Mouse (Mus musculus) limb, embryonic 13.5 days (tissue): ENCODE data around the gene Pank1. TPM values are rescaled to one million over a fixed set of nuclear protein-coding genes. Genes with fewer than 3 reads are reported as not detected.

ENCODE experiments used
- ATAC-seq: fragments of 200-750 bp; cut with Nextera tagmentation; 2 replicates; pipeline ENCODE4 v1.8.0; 2017; ENCODE audit warnings: low read depth, moderate number of reproducible peaks, moderate TSS enrichment; ENCODE audit not compliant: low FRiP score
- H3K27ac ChIP-seq: fragments of 300-500 bp; sonication (generic); 2 replicates; pipeline ENCODE4 v1.5.1; 2015; ENCODE audit warnings: inconsistent platforms, mild to moderate bottlenecking, moderate library complexity
- H3K27me3 ChIP-seq: fragments of 300-500 bp; sonication (generic); 2 replicates; pipeline ENCODE4 v1.6.1; 2015; ENCODE audit warnings: mild to moderate bottlenecking, inconsistent platforms
- H3K36me3 ChIP-seq: fragments of 300-500 bp; sonication (generic); 2 replicates; pipeline ENCODE4 v1.6.1; 2015; ENCODE audit warnings: inconsistent platforms, mild to moderate bottlenecking, moderate library complexity
- H3K4me1 ChIP-seq: fragments of 300-500 bp; sonication (generic); 2 replicates; pipeline ENCODE4 v1.6.1; 2015; ENCODE audit warnings: inconsistent platforms
- H3K4me2 ChIP-seq: fragments of 300-500 bp; sonication (generic); replicated peaks from 2 replicates; pipeline ENCODE4 v1.6.1; 2015; ENCODE audit warnings: inconsistent platforms, mild to moderate bottlenecking, moderate library complexity
- H3K4me3 ChIP-seq: fragments of 300-500 bp; sonication (generic); 2 replicates; pipeline ENCODE4 v1.5.1; 2015; ENCODE audit warnings: moderate library complexity, mild to moderate bottlenecking, inconsistent platforms
- H3K9ac ChIP-seq: fragments of 300-500 bp; sonication (generic); 2 replicates; pipeline ENCODE4 v1.6.1; 2015; ENCODE audit warnings: mild to moderate bottlenecking, inconsistent platforms
- H3K9me3 ChIP-seq: fragments of 300-500 bp; sonication (generic); 2 replicates; pipeline ENCODE4 v1.6.1; 2016; ENCODE audit warnings: inconsistent platforms
- WGBS: fragments of 180-500 bp; shearing (Covaris S2); methylation state at CpG from one replicate; pipeline ENCODE4 v1.1.7; 2015; 5-methylcytosine and 5-hydroxymethylcytosine counted together
- polyA plus RNA-seq: library from polyadenylated mRNA; unstranded; fragments of >200 nt; fragmentation: Nextera tagmentation; extraction: Ambion mirVana; gene quantifications from 2 replicates; pipeline ENCODE4 v1.2.1, GENCODE M21; 2015

Gene Pank1
- polyA plus RNA-seq, 1 experiment from 2014 or later = 7.4 TPM

DNA sequence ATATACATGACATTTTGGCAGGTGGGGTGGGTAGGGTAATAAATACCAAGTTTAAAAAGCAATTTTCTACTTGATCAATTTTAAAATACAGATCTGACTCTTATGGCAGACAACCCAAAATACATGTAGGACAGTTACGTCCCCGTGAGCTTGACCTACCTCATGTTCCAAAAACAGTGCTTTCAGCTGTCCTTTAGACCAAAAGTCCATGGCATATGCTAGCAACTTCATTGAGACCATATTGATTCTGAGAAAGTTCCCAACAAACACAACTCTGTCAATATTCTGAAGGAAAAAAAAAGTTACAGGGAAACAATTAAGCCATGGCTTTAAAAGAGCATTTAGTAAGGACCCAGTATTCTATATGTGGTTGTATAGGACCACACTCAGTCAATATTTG is 65.7 kb downstream of the Pank1 start:
- ATAC-seq = no peak
- no peak overlapping the region for H3K27ac ChIP-seq
- peaks cover 3% of the 10 kb centered on the region; the same call in 1 of the 2 replicates for H3K36me3 ChIP-seq
- H3K4me2 ChIP-seq = no peak overlapping the region
- H3K4me1 ChIP-seq = no peaks in the 10 kb centered on the region; the same call in 1 of the 2 replicates
- H3K9me3 ChIP-seq = no peaks in the 10 kb centered on the region
- no peak overlapping the region for H3K4me3 ChIP-seq
- WGBS = 96% methylated on average over 2 of the region's 2 CpGs
- no peak overlapping the region for H3K9ac ChIP-seq
- no peaks in the 10 kb centered on the region for H3K27me3 ChIP-seq

DNA sequence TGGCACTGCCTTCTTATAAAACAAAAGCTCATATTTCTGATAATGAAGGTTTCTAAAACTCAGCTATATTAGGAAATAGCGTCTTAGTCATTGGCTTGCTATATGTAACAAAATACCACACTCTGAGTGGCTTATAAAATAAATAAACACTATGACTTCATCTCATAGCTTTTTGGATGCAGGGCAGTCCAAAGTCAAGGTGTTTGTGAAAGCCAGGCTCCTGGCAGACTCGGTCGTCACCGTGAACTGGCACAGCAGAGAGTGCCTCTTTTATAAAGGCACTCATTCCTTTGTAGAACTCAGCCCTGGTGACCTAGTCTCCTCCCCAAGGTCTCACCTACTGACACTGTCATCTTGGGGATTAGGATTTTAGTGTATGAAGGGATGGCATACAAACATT is 66.5 kb downstream of the Pank1 start:
- 76% methylated on average over 4 of the region's 4 CpGs for WGBS

DNA sequence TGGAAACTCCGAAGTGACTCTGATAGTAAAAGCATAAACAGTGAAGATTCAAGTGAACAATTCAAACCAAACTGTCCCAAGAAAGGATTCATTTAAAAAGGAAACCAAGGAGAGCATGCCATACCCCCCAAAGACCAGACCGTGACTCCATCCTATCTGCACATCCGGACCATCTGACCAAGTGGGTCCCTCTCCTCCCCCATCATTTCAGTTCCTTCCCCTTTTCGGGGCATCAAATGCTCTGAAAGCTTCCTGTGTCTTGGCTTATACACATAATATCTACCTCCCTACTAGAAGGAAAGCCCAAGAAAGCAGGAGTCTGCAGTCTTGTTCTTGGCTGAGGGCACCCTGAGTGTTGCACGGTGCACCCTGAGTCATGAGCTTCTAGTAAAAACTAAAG is 72.1 kb downstream of the Pank1 start:
- no peak overlapping the region for H3K9ac ChIP-seq
- H3K27ac ChIP-seq = no peak overlapping the region
- no peak overlapping the region for H3K4me3 ChIP-seq
- WGBS = 85% methylated on average over 5 of the region's 5 CpGs
- H3K27me3 ChIP-seq = no peaks in the 10 kb centered on the region
- H3K4me2 ChIP-seq = no peak overlapping the region
- H3K4me1 ChIP-seq = no peaks in the 10 kb centered on the region
- no peaks in the 10 kb centered on the region for H3K9me3 ChIP-seq
- H3K36me3 ChIP-seq = peaks cover 3% of the 10 kb centered on the region; the same call in 1 of the 2 replicates
- no peak for ATAC-seq

More for the DNA sequence above, 66.5 kb downstream of the Pank1 start:
- H3K36me3 ChIP-seq = peaks cover 3% of the 10 kb centered on the region; the same call in 1 of the 2 replicates
- H3K27ac ChIP-seq = no peak overlapping the region
- no peak overlapping the region for H3K4me3 ChIP-seq
- ATAC-seq = no peak
- no peaks in the 10 kb centered on the region for H3K9me3 ChIP-seq
- no peaks in the 10 kb centered on the region; the same call in 1 of the 2 replicates for H3K4me1 ChIP-seq
- H3K9ac ChIP-seq = no peak overlapping the region
- no peak overlapping the region for H3K4me2 ChIP-seq
- H3K27me3 ChIP-seq = no peaks in the 10 kb centered on the region

DNA sequence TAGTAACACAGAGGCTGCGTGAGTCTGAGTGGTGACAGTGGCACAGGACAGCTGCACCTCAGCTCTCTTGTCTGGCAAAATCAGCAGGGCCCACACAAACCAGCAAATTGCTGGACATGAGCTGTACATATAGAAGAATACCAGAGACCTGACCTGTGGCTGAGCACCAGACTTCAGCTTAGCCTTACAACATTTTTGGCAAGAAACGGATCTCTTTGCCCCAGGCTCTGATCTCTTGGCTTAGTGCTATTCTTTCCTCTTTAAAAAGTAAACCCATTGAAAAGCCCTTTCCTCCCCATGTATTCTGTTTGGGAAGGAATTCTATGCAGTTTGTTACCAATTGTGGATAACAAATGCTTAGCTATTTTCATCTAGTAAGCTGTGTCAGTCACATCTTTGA is 74.2 kb downstream of the Pank1 start:
- WGBS = 86% methylated on average over 2 of the region's 2 CpGs
- no peaks in the 10 kb centered on the region for H3K9me3 ChIP-seq

DNA sequence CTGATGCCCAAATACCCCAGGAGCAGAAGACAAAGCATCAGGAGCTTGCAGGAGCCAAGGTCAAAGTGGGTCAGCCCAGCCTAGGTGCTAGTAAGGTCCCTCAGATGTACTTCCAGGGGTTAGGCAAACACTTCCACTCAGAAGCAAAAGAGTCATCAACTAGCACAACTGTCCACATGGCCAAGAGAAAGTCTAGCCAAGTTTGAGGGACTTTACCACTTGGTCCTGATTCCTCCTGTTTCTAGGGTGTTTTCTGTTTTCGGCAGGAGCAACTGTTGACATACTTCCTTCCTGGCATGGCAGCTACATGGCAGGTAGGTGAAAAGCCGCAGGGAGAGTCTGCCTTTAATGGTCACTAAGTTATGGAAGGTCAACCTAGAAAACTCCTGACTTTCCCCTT is 74.7 kb downstream of the Pank1 start:
- Histone ChIP-seq H3K4me3 (no peak overlapping the region), H3K9me3 (no peaks in the 10 kb centered on the region), H3K36me3 (no peaks in the 10 kb centered on the region), H3K27me3 (no peaks in the 10 kb centered on the region), H3K4me1 (no peaks in the 10 kb centered on the region), H3K4me2 (no peak overlapping the region), H3K27ac (no peak overlapping the region), H3K9ac (no peak overlapping the region)
- ATAC-seq = no peak
- WGBS = 91% methylated on average over 2 of the region's 2 CpGs

More for the DNA sequence above, 74.2 kb downstream of the Pank1 start:
- H3K4me3 ChIP-seq = no peak overlapping the region
- ATAC-seq = no peak
- no peak overlapping the region for H3K9ac ChIP-seq
- no peaks in the 10 kb centered on the region for H3K36me3 ChIP-seq
- no peaks in the 10 kb centered on the region for H3K27me3 ChIP-seq
- H3K4me1 ChIP-seq = no peaks in the 10 kb centered on the region
- no peak overlapping the region for H3K27ac ChIP-seq
- no peak overlapping the region for H3K4me2 ChIP-seq

DNA sequence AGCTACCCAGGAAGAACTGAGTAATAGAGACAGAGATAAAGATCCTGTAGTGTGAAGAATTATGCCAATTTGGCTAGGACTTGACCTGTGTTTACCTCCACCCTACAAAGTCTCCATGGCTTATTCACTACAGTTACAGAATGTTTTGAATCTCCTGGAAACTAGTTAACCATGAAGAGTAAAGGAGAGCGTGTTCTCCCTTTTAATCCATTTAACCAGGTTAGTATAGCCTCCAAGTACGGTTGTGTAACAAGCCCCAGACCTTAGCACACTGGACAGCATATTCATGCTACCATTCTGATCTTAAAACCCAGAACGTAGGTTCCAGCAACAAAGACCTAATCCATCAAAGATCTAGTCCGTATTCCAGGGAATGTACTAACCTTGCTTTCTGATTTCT is 75.9 kb downstream of the Pank1 start:
- Histone ChIP-seq H3K27me3 (no peaks in the 10 kb centered on the region), H3K4me3 (no peak overlapping the region), H3K27ac (no peak overlapping the region), H3K4me1 (no peaks in the 10 kb centered on the region), H3K9me3 (no peaks in the 10 kb centered on the region), H3K36me3 (no peaks in the 10 kb centered on the region), H3K4me2 (no peak overlapping the region), H3K9ac (no peak overlapping the region)
- WGBS = 88% methylated on average over 4 of the region's 4 CpGs
- no peak for ATAC-seq

GRCm38 (mm10) chr19:34799644-34800267 is 79.5 kb downstream of the Pank1 start:
- H3K9ac ChIP-seq = no peak overlapping the region
- no peak overlapping the region for H3K27ac ChIP-seq
- no peak overlapping the region for H3K4me3 ChIP-seq
- WGBS = 71% methylated on average over 6 of the region's 6 CpGs
- no peaks in the 10 kb centered on the region for H3K9me3 ChIP-seq
- no peak for ATAC-seq
- no peaks in the 10 kb centered on the region for H3K27me3 ChIP-seq
- no peak overlapping the region for H3K4me2 ChIP-seq
- H3K4me1 ChIP-seq = no peaks in the 10 kb centered on the region
- H3K36me3 ChIP-seq = no peaks in the 10 kb centered on the region

- Histone ChIP-seq H3K9ac (no peak overlapping the region), H3K27me3 (no peaks in the 10 kb centered on the region), H3K4me1 (no peaks in the 10 kb centered on the region), H3K9me3 (no peaks in the 10 kb centered on the region), H3K27ac (no peak overlapping the region), H3K4me2 (no peak overlapping the region), H3K4me3 (no peak overlapping the region), H3K36me3 (no peaks in the 10 kb centered on the region)
- WGBS = 79% methylated on average over 4 of the region's 4 CpGs
- ATAC-seq = no peak
Observed at GRCm38 (mm10) chr19:34796396-34796795, 82.9 kb downstream of the Pank1 start.

- H3K4me1 ChIP-seq = no peaks in the 10 kb centered on the region
- ATAC-seq = no peak
- no peak overlapping the region for H3K9ac ChIP-seq
- 0 out of 2 replicates have a peak, but pooled peaks cover 3% of the 10 kb centered on the region for H3K9me3 ChIP-seq
- no peak overlapping the region for H3K4me3 ChIP-seq
- no peaks in the 10 kb centered on the region for H3K36me3 ChIP-seq
- WGBS = 81% methylated on average over 2 of the region's 2 CpGs
- no peaks in the 10 kb centered on the region for H3K27me3 ChIP-seq
- no peak overlapping the region for H3K27ac ChIP-seq
- no peak overlapping the region for H3K4me2 ChIP-seq
Observed at GRCm38 (mm10) chr19:34782491-34782890, 96.8 kb downstream of the Pank1 start.

DNA sequence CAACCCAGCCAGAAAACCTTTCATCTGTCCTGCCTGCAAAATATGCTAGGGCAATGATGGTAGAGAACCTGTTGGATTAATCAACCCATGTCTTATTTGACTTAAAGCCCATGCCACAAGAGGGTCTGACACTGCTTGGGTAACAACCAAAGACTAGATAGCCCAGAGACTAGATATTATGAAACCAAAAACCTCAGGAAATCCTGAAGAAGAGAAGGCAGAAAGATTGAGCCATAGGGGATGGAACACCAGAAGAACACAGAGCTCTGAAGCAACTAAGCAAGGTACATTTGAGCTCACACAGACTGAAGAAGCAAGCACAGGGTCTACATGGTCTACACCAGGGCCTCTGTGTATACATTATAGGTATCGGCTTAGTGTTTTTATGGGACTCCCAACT is 100.3 kb downstream of the Pank1 start:
- 0 out of 2 replicates have a peak, but pooled peaks cover 3% of the 10 kb centered on the region for H3K9me3 ChIP-seq
- no peaks in the 10 kb centered on the region for H3K4me1 ChIP-seq
- WGBS = 68% methylated on average over 1 of the region's 1 CpGs
- ATAC-seq = no peak
- no peak overlapping the region for H3K9ac ChIP-seq
- H3K4me2 ChIP-seq = no peak overlapping the region
- no peaks in the 10 kb centered on the region for H3K36me3 ChIP-seq
- no peak overlapping the region for H3K4me3 ChIP-seq
- no peak overlapping the region for H3K27ac ChIP-seq
- H3K27me3 ChIP-seq = no peaks in the 10 kb centered on the region

- no peaks in the 10 kb centered on the region for H3K36me3 ChIP-seq
- 0 out of 2 replicates have a peak, but pooled peaks cover 3% of the 10 kb centered on the region for H3K9me3 ChIP-seq
- no peak overlapping the region for H3K4me2 ChIP-seq
- H3K27me3 ChIP-seq = no peaks in the 10 kb centered on the region
- H3K27ac ChIP-seq = no peak overlapping the region
- no peak overlapping the region for H3K4me3 ChIP-seq
- H3K4me1 ChIP-seq = no peaks in the 10 kb centered on the region
- ATAC-seq = no peak
- H3K9ac ChIP-seq = no peak overlapping the region
Observed at GRCm38 (mm10) chr19:34778098-34778497, 101.2 kb downstream of the Pank1 start.

- H3K9me3 ChIP-seq = no peaks in the 10 kb centered on the region
- H3K4me1 ChIP-seq = no peaks in the 10 kb centered on the region
- ATAC-seq = no peak
- H3K36me3 ChIP-seq = no peaks in the 10 kb centered on the region
- H3K9ac ChIP-seq = no peak overlapping the region
- no peak overlapping the region for H3K27ac ChIP-seq
- H3K4me2 ChIP-seq = no peak overlapping the region
- H3K27me3 ChIP-seq = no peaks in the 10 kb centered on the region
- no peak overlapping the region for H3K4me3 ChIP-seq
- 26% methylated on average over 6 of the region's 6 CpGs for WGBS
Observed at GRCm38 (mm10) chr19:34772775-34773174, 106.5 kb downstream of the Pank1 start.

DNA sequence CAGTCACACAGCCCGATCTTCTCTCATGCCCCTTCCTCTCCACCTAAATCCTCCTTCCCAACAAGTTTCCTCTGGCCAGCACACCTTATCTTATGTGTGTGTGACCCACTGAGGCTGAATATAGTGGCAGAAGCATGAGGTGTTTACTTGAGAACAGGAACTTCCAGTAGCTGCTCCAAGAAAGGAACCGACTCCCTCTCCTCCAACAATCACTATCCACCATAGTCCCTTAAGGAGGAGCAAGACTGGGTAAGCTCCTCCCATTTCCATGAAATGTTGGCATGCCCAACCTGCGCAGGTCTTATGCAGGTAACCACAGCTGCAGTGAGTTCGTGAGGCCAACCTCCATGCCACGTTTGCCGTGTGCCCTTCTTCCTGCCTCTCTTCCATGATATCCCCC is 108.5 kb downstream of the Pank1 start:
- WGBS = 92% methylated on average over 6 of the region's 6 CpGs
- H3K4me2 ChIP-seq = no peak overlapping the region

More for the DNA sequence above, 108.5 kb downstream of the Pank1 start:
- no peak overlapping the region for H3K9ac ChIP-seq
- H3K4me3 ChIP-seq = no peak overlapping the region
- no peaks in the 10 kb centered on the region for H3K36me3 ChIP-seq
- no peak for ATAC-seq
- no peaks in the 10 kb centered on the region for H3K27me3 ChIP-seq
- H3K9me3 ChIP-seq = no peaks in the 10 kb centered on the region
- H3K4me1 ChIP-seq = no peaks in the 10 kb centered on the region
- no peak overlapping the region for H3K27ac ChIP-seq
